Mouse (Mus musculus): ENCODE results near the gene Cldn17. TPM values are rescaled to one million over a fixed set of nuclear protein-coding genes. Genes with fewer than 3 reads are reported as not detected.

The Cldn17 gene
- polyA plus RNA-seq (2017; shearing (Covaris generic)) = not detected

DNA sequence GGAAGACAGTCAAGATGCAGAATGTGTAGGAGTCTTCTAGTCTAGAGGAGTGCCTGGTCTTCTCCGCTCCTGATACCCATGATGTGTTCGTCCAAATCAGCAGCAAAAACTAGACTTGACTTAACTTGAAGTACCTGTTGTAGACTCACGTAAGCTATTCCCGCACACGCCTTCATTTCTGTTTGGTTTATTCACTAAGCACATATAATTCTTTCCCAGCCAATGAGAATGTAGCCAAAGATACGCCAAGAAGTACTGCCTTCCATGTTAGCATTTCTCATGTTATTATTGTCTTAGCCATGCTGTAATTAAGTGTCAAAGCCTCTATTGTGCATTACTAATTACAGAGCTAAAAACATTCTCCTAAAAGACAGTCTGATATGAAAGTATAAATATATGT is at the start of gene Cldn17:
Gene Cldn17, minus strand, starts transcription at position 101 of the 400 bp plus-strand sequence.
- ATAC-seq = no peak

DNA sequence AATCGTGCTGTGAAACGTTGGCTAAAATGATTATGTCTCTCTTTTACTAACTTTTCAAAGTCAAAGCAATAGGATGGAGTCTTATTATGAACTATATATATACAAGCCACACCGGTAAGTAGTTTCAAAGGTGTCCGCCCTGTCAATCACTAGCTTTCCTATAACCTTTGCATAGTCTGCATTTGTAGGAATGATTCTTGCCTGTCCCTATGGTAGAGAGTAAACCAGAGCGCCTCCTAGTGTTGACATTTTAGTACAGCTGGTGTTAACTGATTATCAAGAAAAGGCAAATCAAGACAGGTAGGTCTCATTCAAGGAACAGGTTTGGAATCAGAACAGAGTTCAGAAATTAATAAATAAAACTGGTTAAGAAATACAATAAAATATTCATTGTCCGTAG is 35.7 kb upstream of the Cldn17 start:
- no peak for ATAC-seq

DNA sequence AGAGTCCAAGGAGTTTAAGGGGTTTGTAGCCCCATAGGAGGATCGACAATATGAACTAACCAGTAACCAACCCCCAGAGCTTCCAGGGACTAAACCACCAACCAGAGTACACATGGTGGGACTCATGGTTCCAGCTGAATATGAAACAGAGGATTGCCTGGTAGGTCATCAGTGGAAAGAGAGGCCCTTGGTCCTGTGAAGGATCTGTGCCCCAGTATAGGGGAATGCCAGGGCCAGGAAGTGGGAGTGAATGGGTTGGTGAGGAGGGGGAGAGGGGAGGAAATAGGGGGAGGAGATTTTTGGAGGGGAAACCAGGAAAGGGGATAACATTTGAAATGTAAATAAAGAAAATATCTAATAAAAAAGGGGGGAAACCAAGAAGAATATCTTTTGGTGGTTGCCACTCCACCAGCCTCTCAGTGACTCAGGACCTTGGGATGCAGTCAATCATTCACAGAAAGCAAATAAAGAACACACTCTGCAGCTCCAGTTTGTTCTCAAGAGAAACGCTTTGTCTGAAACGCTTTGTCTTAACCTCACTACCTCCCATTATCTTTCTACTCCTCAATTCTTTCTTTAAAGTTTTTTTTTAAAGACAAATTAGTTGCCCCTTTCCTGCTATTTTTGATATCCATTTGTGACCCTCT is 33.2 kb upstream of the Cldn17 start:
- ATAC-seq = no peak

- ATAC-seq = no peak
Observed at GRCm38 (mm10) chr16:88511348-88511747, 4.6 kb upstream of the Cldn17 start.

GRCm38 (mm10) chr16:88508150-88508549 is 1.4 kb upstream of the Cldn17 start:
- ATAC-seq = no peak

- no peak for ATAC-seq
Observed at GRCm38 (mm10) chr16:88506338-88506737, 440 bp downstream of the Cldn17 start.

- ATAC-seq = no peak
Observed at GRCm38 (mm10) chr16:88488096-88488495, 18.7 kb downstream of the Cldn17 start.

GRCm38 (mm10) chr16:88480011-88480774 is 26.6 kb downstream of the Cldn17 start:
- no peak for ATAC-seq

- ATAC-seq = no peak
Observed at GRCm38 (mm10) chr16:88463235-88463634, 43.5 kb downstream of the Cldn17 start.

Other genes with a start within 250 kb of the Cldn17 start
- not detected for gene Grik1, start 216.7 kb downstream of the Cldn17 start, polyA plus RNA-seq (2017; shearing (Covaris generic))
- not detected for gene Cldn8, start 56.2 kb upstream of the Cldn17 start, polyA plus RNA-seq (2017; shearing (Covaris generic))
- gene Krtap24-1, start 105.3 kb upstream of the Cldn17 start, polyA plus RNA-seq (2017; shearing (Covaris generic)) = not detected
- gene 2310079G19Rik, start 120.7 kb upstream of the Cldn17 start, polyA plus RNA-seq (2017; shearing (Covaris generic)) = not detected
- gene Krtap26-1, start 140.8 kb upstream of the Cldn17 start, polyA plus RNA-seq (2017; shearing (Covaris generic)) = not detected
- not detected for gene Krtap27-1, start 164.7 kb upstream of the Cldn17 start, polyA plus RNA-seq (2017; shearing (Covaris generic))
- gene 2310061N02Rik, start 201.0 kb upstream of the Cldn17 start, polyA plus RNA-seq (2017; shearing (Covaris generic)) = not detected
- gene Krtap13-1, start 221.9 kb upstream of the Cldn17 start, polyA plus RNA-seq (2017; shearing (Covaris generic)) = not detected
- gene Krtap13, start 244.7 kb upstream of the Cldn17 start, polyA plus RNA-seq (2017; shearing (Covaris generic)) = not detected